Mouse (Mus musculus) CH12.LX (cell line): ENCODE data around the gene Clasp2.

Source experiments
- BHLHE40 ChIP-seq: IDR thresholded peaks from 2 replicates; pipeline ENCODE4 v1.6.1; 2011; ENCODE audit warnings: mild to moderate bottlenecking, low read depth, low read length, improper control_type of control experiment
- CHD2 ChIP-seq: IDR thresholded peaks from 2 replicates; pipeline ENCODE4 v1.6.1; 2011; ENCODE audit warnings: low read length, improper control_type of control experiment
- CTCF ChIP-seq, 2 experiments: IDR thresholded peaks in 1 of 2; conservative IDR thresholded peaks in 1 of 2; 2 replicates each; pipeline ENCODE4 v1.5.1; 2011 to 2012; ENCODE audit warnings: low read depth in 2 of 2, low read length in 2 of 2, improper control_type of control experiment in 1 of 2, inconsistent platforms in 1 of 2, mild to moderate bottlenecking in 1 of 2, moderate library complexity in 1 of 2
- EP300 ChIP-seq: IDR thresholded peaks from 2 replicates; pipeline ENCODE4 v1.6.1; 2011; ENCODE audit warnings: low read length, improper control_type of control experiment
- HCFC1 ChIP-seq: IDR thresholded peaks from 2 replicates; pipeline ENCODE4 v1.6.1; 2012; ENCODE audit warnings: low read depth, mild to moderate bottlenecking, inconsistent platforms, low read length, improper control_type of control experiment
- JUND ChIP-seq: conservative IDR thresholded peaks from 2 replicates; pipeline ENCODE4 v1.6.1; 2011; ENCODE audit warnings: low read depth, low read length, improper control_type of control experiment
- MAX ChIP-seq: IDR thresholded peaks from 2 replicates; pipeline ENCODE4 v1.6.1; 2011; ENCODE audit warnings: low read length, improper control_type of control experiment
- MAZ ChIP-seq: IDR thresholded peaks from 2 replicates; pipeline ENCODE4 v1.6.1; 2012; ENCODE audit warnings: low read depth, mild to moderate bottlenecking, inconsistent platforms, low read length, improper control_type of control experiment, moderate library complexity
- POLR2A ChIP-seq: IDR thresholded peaks from 2 replicates; pipeline ENCODE4 v1.6.1; 2011; ENCODE audit warnings: low read depth, mild to moderate bottlenecking, improper control_type of control experiment, low read length
- RCOR1 ChIP-seq: conservative IDR thresholded peaks from 2 replicates; pipeline ENCODE4 v1.6.1; 2012; ENCODE audit warnings: low read depth, mild to moderate bottlenecking, inconsistent platforms, low read length, improper control_type of control experiment
- UBTF ChIP-seq: IDR thresholded peaks from 2 replicates; pipeline ENCODE4 v1.6.1; 2012; ENCODE audit warnings: low read depth, mild to moderate bottlenecking, inconsistent platforms, low read length, improper control_type of control experiment, moderate library complexity
- ZNF384 ChIP-seq: IDR thresholded peaks from 2 replicates; pipeline ENCODE4 v1.6.1; 2012; ENCODE audit warnings: low read depth, low read length, improper control_type of control experiment, inconsistent platforms

DNA sequence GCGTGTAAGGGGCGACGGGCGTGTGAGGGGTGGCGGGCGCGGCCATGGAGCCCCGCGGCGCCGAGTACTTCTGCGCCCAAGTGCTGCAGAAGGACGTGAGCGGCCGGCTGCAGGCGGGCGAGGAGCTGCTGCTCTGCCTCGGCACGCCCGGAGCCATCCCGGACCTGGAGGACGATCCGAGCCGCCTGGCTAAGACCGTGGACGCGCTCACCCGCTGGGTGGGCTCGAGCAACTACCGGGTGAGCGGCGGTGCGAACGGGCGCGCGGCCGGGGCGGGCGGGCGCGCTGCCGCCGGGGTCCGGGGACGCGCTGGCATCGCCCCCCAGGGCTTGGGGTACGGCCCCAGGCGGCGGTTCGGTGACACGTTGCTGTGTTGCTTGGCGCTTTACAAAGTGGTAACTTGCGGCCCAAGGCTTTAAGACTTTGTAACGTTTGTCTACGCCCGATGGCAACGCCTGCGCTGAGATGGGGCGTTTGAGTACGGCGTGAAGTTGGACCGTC is 414 bp downstream of the Clasp2 start:
- TF ChIP-seq ZNF384 (no peak), CTCF (conservative IDR thresholded peaks at IDR 0.05 in 1 of 2, IDR thresholded peaks at IDR 0.05 in 1 of 2; ENCODE audit: low read depth in 2 of 2, low read length in 2 of 2) (no peak), EP300 (no peak), POLR2A (no peak), JUND (no peak), MAZ (no peak), UBTF (no peak), MAX (no peak), RCOR1 (no peak), BHLHE40 (no peak), CHD2 (no peak), HCFC1 (no peak)
